Mouse (Mus musculus) heart, postnatal 25 days (tissue): ENCODE data around the gene Rfx7. TPM values are rescaled to one million over a fixed set of nuclear protein-coding genes. Genes with fewer than 3 reads are reported as not detected.
A peak's percentile ranks its signal among the peaks of the same experiment; 100 is the strongest.

Experiments used
- DNase-seq: peaks from one replicate; pipeline ENCODE4 v3.0.0; 2022; ENCODE audit warnings: low spot score
- intact Hi-C: fragments of 180-260 bp; cut with DNase I; formaldehyde crosslinking; loops from one replicate; pipeline ENCODE4 v1.15.1; 2025
- total RNA-seq, 2 experiments: library from RNA; stranded (reverse); gene quantifications; 2 replicates each; pipeline ENCODE4 v1.2.3; 2021

The Rfx7 gene
- 10 to 100 TPM in 1 of 2 experiments, 1 to 10 TPM in 1; 8.7 to 10.3 TPM for total RNA-seq

- intact Hi-C loops: loop anchor here (2.0 to 5.0 kb wide), 2 partner anchors 75 to 141 kb away; no protein-coding TSS in a partner anchor
- peak; percentile 63 for DNase-seq
Observed at GRCm38 (mm10) chr9:72531996-72532380, at the start of gene Rfx7. Rfx7 (plus strand) TSS chr9:72532240.

GRCm38 (mm10) chr9:72488523-72488922, 43.5 kb upstream of the Rfx7 start:
- DNase-seq: no peak
- intact Hi-C loops: no loop called here

GRCm38 (mm10) chr9:72489131-72489530, 42.9 kb upstream of the Rfx7 start:
- no peak for DNase-seq
- intact Hi-C loops: no loop called here

GRCm38 (mm10) chr9:72491559-72492193, 40.4 kb upstream of the Rfx7 start:
- peak; percentile 81 for DNase-seq
- intact Hi-C loops: no loop called here

- intact Hi-C loops: no loop called here
Observed at GRCm38 (mm10) chr9:72492194-72492565, 39.9 kb upstream of the Rfx7 start, which contains the start of gene Tex9. Tex9 (minus strand) TSS chr9:72492212.

GRCm38 (mm10) chr9:72493465-72493864, 38.6 kb upstream of the Rfx7 start:
- intact Hi-C loops: no loop called here
- DNase-seq: no peak

More at GRCm38 (mm10) chr9:72492194-72492565, 39.9 kb upstream of the Rfx7 start, which contains the start of gene Tex9:
- DNase-seq: no peak

GRCm38 (mm10) chr9:72493984-72494685, 37.9 kb upstream of the Rfx7 start:
- intact Hi-C loops: no loop called here
- no peak for DNase-seq

- DNase-seq: no peak
- intact Hi-C loops: no loop called here
Observed at GRCm38 (mm10) chr9:72496691-72497090, 35.3 kb upstream of the Rfx7 start.

GRCm38 (mm10) chr9:72497171-72497570, 34.9 kb upstream of the Rfx7 start:
- no peak for DNase-seq
- intact Hi-C loops: no loop called here

- no peak for DNase-seq
Observed at GRCm38 (mm10) chr9:72512229-72512981, 19.6 kb upstream of the Rfx7 start.

GRCm38 (mm10) chr9:72515366-72515765, 16.7 kb upstream of the Rfx7 start:
- DNase-seq: no peak
- intact Hi-C loops: no loop called here

More at GRCm38 (mm10) chr9:72512229-72512981, 19.6 kb upstream of the Rfx7 start:
- intact Hi-C loops: no loop called here

GRCm38 (mm10) chr9:72519246-72519645, 12.8 kb upstream of the Rfx7 start:
- intact Hi-C loops: no loop called here
- DNase-seq: no peak

GRCm38 (mm10) chr9:72520849-72521248, 11.2 kb upstream of the Rfx7 start:
- intact Hi-C loops: no loop called here
- no peak for DNase-seq

- intact Hi-C loops: no loop called here
- no peak for DNase-seq
Observed at GRCm38 (mm10) chr9:72526091-72526490, 5.9 kb upstream of the Rfx7 start.

GRCm38 (mm10) chr9:72530237-72530636, 1.8 kb upstream of the Rfx7 start:
- DNase-seq: peak; percentile 63
- intact Hi-C loops: loop anchor here (5.0 kb wide), 1 partner anchor 73 kb away; no protein-coding TSS in a partner anchor

- intact Hi-C loops: loop anchor here (5.0 kb wide), 1 partner anchor 74 kb away; no protein-coding TSS in a partner anchor
- DNase-seq: peak; percentile 1
Observed at GRCm38 (mm10) chr9:72530824-72531223, 1.2 kb upstream of the Rfx7 start.

GRCm38 (mm10) chr9:72531291-72531995, 597 bp upstream of the Rfx7 start:
- intact Hi-C loops: loop anchor here (5.0 kb wide), 1 partner anchor 74 kb away; no protein-coding TSS in a partner anchor
- DNase-seq: peak; percentile 52

- peak; percentile 5 for DNase-seq
Observed at GRCm38 (mm10) chr9:72532381-72533088, 495 bp downstream of the Rfx7 start.

GRCm38 (mm10) chr9:72533089-72533415, 1.0 kb downstream of the Rfx7 start:
- no peak for DNase-seq

More at GRCm38 (mm10) chr9:72532381-72533088, 495 bp downstream of the Rfx7 start:
- intact Hi-C loops: loop anchor here (2.0 to 5.0 kb wide), 2 partner anchors 75 to 140 kb away; no protein-coding TSS in a partner anchor

More at GRCm38 (mm10) chr9:72533089-72533415, 1.0 kb downstream of the Rfx7 start:
- intact Hi-C loops: loop anchor here (2.0 to 5.0 kb wide), 2 partner anchors 76 to 140 kb away; no protein-coding TSS in a partner anchor
